Mouse (Mus musculus) activated CD4-positive, CD25-positive, alpha-beta regulatory T cell, adult 9 weeks (primary cell): ENCODE results near the gene Kif11. TPM values are rescaled to one million over a fixed set of nuclear protein-coding genes. Genes with fewer than 3 reads are reported as not detected.

ENCODE experiments used
- polyA plus RNA-seq: library from polyadenylated mRNA; unstranded; fragments of 100-300 nt; shearing (Covaris generic); gene quantifications from one replicate; pipeline ENCODE4 v1.2.1, GENCODE M21; 2017

The Kif11 gene
- 8.8 TPM for polyA plus RNA-seq

GRCm38 (mm10) chr19:37375755-37376615 is at the start of gene Kif11:
Gene Kif11 (plus strand): TSS chr19:37376403.

GRCm38 (mm10) chr19:37337752-37338151 is 38.5 kb upstream of the Kif11 start, which contains the start of gene Ide:
Gene Ide (minus strand): TSS chr19:37337852.

GRCm38 (mm10) chr19:37434263-37434951 is 58.2 kb downstream of the Kif11 start, which contains the start of gene Hhex:
Gene Hhex (plus strand): TSS chr19:37434810.

Other genes with a start within 250 kb of the Kif11 start
- gene March5, start 168.9 kb upstream of the Kif11 start, polyA plus RNA-seq: 12.8 TPM
- gene Cpeb3, start 167.8 kb upstream of the Kif11 start, polyA plus RNA-seq: not detected
- 61.5 TPM for gene Ide, start 38.6 kb upstream of the Kif11 start, polyA plus RNA-seq
- gene Hhex, start 58.4 kb downstream of the Kif11 start, polyA plus RNA-seq: 0.32 TPM
- 41.5 TPM for gene Exoc6, start 174.0 kb downstream of the Kif11 start, polyA plus RNA-seq